Mouse (Mus musculus): ENCODE measurements around the gene Safb.

DNA sequence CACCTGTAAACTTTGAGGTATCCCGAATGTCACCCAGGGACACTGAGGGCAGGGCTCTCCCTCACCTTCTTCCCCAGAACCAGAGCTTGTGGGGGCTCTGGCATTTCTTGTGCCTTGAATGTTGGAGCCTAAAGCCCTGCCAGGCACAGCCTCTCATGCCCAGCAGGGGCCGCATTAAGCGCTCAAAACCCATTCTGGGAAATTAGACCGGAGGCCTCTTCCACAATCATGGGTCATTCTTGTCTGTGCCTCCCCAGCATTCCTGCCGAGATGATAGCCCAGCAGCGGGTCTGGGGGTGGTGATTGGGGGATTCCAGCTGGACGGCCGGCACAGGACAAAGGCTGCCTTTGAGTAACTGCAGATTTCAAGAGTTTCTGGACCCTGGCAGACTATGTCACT is 46.7 kb upstream of the Safb start:
- TF ChIP-seq HCFC1 (IDR thresholded peaks at IDR 0.05; ENCODE audit: borderline replicate concordance, insufficient read depth, low read length): no peak
- TF ChIP-seq CHD2 (IDR thresholded peaks at IDR 0.05; ENCODE audit: low read depth, low read length): no peak
- no peak for TF ChIP-seq ZC3H11A (IDR thresholded peaks at IDR 0.05; ENCODE audit: borderline replicate concordance, low read depth, low read length)
- TF ChIP-seq ZNF384 (IDR thresholded peaks at IDR 0.05; ENCODE audit: low read depth, low read length): no peak
- no peak for TF ChIP-seq MAFK (IDR thresholded peaks at IDR 0.05; ENCODE audit: insufficient read depth, low read depth, low read length)
